Mouse (Mus musculus) right cerebral cortex, postnatal 14 days (tissue): Measurements from ENCODE around the gene Fam173b.

Experiments used
- DNase-seq: peaks from one replicate; pipeline ENCODE4 v3.0.0; 2022

Gene Fam173b

GRCm38 (mm10) chr15:31588989-31589640 lies 12.5 kb upstream of the Fam173b start:
- DNase-seq: no peak

- DNase-seq: no peak
These were observed 11.5 kb upstream of the Fam173b start for GRCm38 (mm10) chr15:31590176-31590575.

- DNase-seq: no peak
These were observed 9.1 kb upstream of the Fam173b start for GRCm38 (mm10) chr15:31592531-31592930.

GRCm38 (mm10) chr15:31594260-31594659 lies 7.4 kb upstream of the Fam173b start:
- DNase-seq: no peak

- no peak for DNase-seq
These were observed 6.0 kb upstream of the Fam173b start for GRCm38 (mm10) chr15:31595651-31596050.

- no peak for DNase-seq
These were observed 1.8 kb upstream of the Fam173b start for GRCm38 (mm10) chr15:31599834-31600233.

GRCm38 (mm10) chr15:31601279-31601645 lies 390 bp upstream of the Fam173b start:
- DNase-seq: no peak

GRCm38 (mm10) chr15:31602426-31602825 lies 774 bp downstream of the Fam173b start:
- peak; percentile 69 for DNase-seq

- no peak for DNase-seq
These were observed 1.5 kb downstream of the Fam173b start for GRCm38 (mm10) chr15:31603113-31603512.

- no peak for DNase-seq
These were observed 5.2 kb downstream of the Fam173b start for GRCm38 (mm10) chr15:31606821-31607220.

- DNase-seq: peak; percentile 42
These were observed 9.4 kb downstream of the Fam173b start for GRCm38 (mm10) chr15:31611027-31611426.

- no peak for DNase-seq
These were observed 10.3 kb downstream of the Fam173b start for GRCm38 (mm10) chr15:31611976-31612375.

- DNase-seq: no peak
These were observed 12.3 kb downstream of the Fam173b start for GRCm38 (mm10) chr15:31613826-31614453.

GRCm38 (mm10) chr15:31614666-31615065 lies 13.0 kb downstream of the Fam173b start:
- no peak for DNase-seq

GRCm38 (mm10) chr15:31617261-31617660 lies 15.6 kb downstream of the Fam173b start:
- no peak for DNase-seq

- peak; percentile 26 for DNase-seq
These were observed 17.9 kb downstream of the Fam173b start for GRCm38 (mm10) chr15:31619521-31619920.

- no peak for DNase-seq
These were observed 25.9 kb downstream of the Fam173b start for GRCm38 (mm10) chr15:31627277-31628154.

GRCm38 (mm10) chr15:31628180-31628579 lies 26.5 kb downstream of the Fam173b start:
- DNase-seq: no peak

GRCm38 (mm10) chr15:31629556-31629955 lies 27.9 kb downstream of the Fam173b start:
- DNase-seq: no peak

- no peak for DNase-seq
These were observed 29.8 kb downstream of the Fam173b start for GRCm38 (mm10) chr15:31631396-31631858.

- no peak for DNase-seq
These were observed 30.8 kb downstream of the Fam173b start for GRCm38 (mm10) chr15:31632478-31632877.

GRCm38 (mm10) chr15:31634582-31634981 lies 32.9 kb downstream of the Fam173b start:
- DNase-seq: peak; percentile 29

- no peak for DNase-seq
These were observed 34.5 kb downstream of the Fam173b start for GRCm38 (mm10) chr15:31636091-31636595.
